Comparison of ENCODE assay signal across 8 mouse cellular contexts in genomic region chrX:38179891-38180310, GRCm38 (mm10). TPM values are rescaled to one million over a fixed set of nuclear protein-coding genes. Genes with fewer than 3 reads are reported as not detected.
DNase-seq lines count a peak whose midpoint lies in the region; ATAC-seq lines count a peak whose summit lies in the region.
"Not testable (repeated sequence)": the region's sequence is repeated elsewhere in the genome, so short reads cannot be mapped to it uniquely, and the experiment has no call there.

No protein-coding gene starts in this region.

- H3K4me3 ChIP-seq in megakaryocyte, embryonic 14.5 days (replicated peaks), result peak overlapping the region; percentile 67

- not testable (repeated sequence) for H3K27me3 ChIP-seq in megakaryocyte, embryonic 14.5 days (replicated peaks)

- H3K36me3 ChIP-seq in megakaryocyte, embryonic 14.5 days (replicated peaks; ENCODE audit: low read length), result not testable (repeated sequence)

- H3K4me1 ChIP-seq in megakaryocyte, embryonic 14.5 days, result not testable (repeated sequence)

- intact Hi-C loops in left cerebral cortex, postnatal 14 days (cut with DNase I), result loop anchor here (5.0 kb wide), 1 partner anchor 98 kb away; no protein-coding TSS in a partner anchor

- not testable (repeated sequence) for H3K9me3 ChIP-seq in megakaryocyte, embryonic 14.5 days

- peak; percentile 35 for DNase-seq in adipocyte (ENCODE audit: low spot score)
- peak; percentile 61 for DNase-seq in embryo, embryonic 10 days (ENCODE audit: low spot score)
- DNase-seq in induced T-regulatory cell, adult 2 months (ENCODE audit: low read depth), result peak; percentile 45
- peak; percentile 34 to 40 for DNase-seq in left cerebral cortex, postnatal 14 days (ENCODE audit: low spot score in 2 of 2)
- peak; percentile 28 to 29 for DNase-seq in right cerebral cortex, adult 2 months (ENCODE audit: low spot score in 2 of 2)
- DNase-seq in urinary bladder, postnatal 14 days (ENCODE audit: low spot score), result peak; percentile 52

- peak; percentile 47; the same call in 1 of the 2 replicates for ATAC-seq in granulocyte monocyte progenitor cell, adult 5-6 weeks (replicated peaks; ENCODE audit: poor library complexity, severe bottlenecking)

RNA-seq across cellular contexts. Expression of gene Zbtb33, which starts 9.7 kb away (rescaled TPM):
- 14.4 and 20.8 TPM in 2 replicates for total RNA-seq in granulocyte monocyte progenitor cell, adult 5-6 weeks (2014; fragmentation: Nextera tagmentation)
- total RNA-seq in granulocyte monocyte progenitor cell, adult 5-6 weeks (2017), result 15.8 and 21.2 TPM in 2 replicates
- 10 to 100 TPM; 23.3 to 24.2 TPM for total RNA-seq in left cerebral cortex, postnatal 14 days (2021)
- polyA plus RNA-seq in megakaryocyte, embryonic 14.5 days (2012; ENCODE audit: insufficient read depth, low replicate concordance), result 0.15 and 1.9 TPM in 2 replicates

RNA-seq across cellular contexts. Expression of gene Rhox13, which starts 58.9 kb away (rescaled TPM):
- not detected in 2 replicates for total RNA-seq in granulocyte monocyte progenitor cell, adult 5-6 weeks (2014; fragmentation: Nextera tagmentation)
- not detected in 2 replicates for total RNA-seq in granulocyte monocyte progenitor cell, adult 5-6 weeks (2017)
- total RNA-seq in left cerebral cortex, postnatal 14 days (2021), result not detected
- polyA plus RNA-seq in megakaryocyte, embryonic 14.5 days (2012; ENCODE audit: insufficient read depth, low replicate concordance), result not detected in 2 replicates

Comparison
In these comparisons a context has a peak if more than half of its experiments do, and no peak if none do; other contexts are left out.
1. Peak in every context shown above with its lines: DNase-seq, ATAC-seq and H3K4me3 ChIP-seq.